Mouse (Mus musculus) retina, adult 2 months (tissue): ENCODE measurements around the gene Scgb1b20.
"Not testable (repeated sequence)": the region's sequence is repeated elsewhere in the genome, so short reads cannot be mapped to it uniquely, and the experiment has no call there.

Experiments
- DNase-seq: peaks from one replicate; pipeline ENCODE4 v3.0.0-alpha.2; 2012; ENCODE audit warnings: low read depth, low spot score

The Scgb1b20 gene

DNA sequence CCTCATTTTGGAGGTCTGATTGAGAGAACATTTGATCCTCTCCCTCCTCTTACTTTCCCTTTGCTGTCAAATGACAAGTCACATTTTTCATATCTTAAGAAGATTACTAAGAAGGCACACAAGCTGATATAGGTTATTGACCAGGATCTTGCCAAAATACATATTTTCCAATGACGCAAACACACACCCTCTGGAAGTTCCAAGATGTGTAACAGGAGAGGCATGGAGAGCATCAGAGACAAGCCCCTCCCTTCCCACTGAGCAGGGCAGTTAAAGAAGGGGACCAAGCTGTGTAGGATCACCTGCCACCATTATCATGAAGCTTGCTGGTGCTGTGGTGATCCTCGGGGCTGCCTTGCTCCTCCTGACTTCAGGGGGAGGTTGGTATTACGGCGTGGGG, at the start of gene Scgb1b20:
Scgb1b20 (plus strand) TSS at position 301 of the 400 bp plus-strand sequence.
- not testable (repeated sequence) for DNase-seq

DNA sequence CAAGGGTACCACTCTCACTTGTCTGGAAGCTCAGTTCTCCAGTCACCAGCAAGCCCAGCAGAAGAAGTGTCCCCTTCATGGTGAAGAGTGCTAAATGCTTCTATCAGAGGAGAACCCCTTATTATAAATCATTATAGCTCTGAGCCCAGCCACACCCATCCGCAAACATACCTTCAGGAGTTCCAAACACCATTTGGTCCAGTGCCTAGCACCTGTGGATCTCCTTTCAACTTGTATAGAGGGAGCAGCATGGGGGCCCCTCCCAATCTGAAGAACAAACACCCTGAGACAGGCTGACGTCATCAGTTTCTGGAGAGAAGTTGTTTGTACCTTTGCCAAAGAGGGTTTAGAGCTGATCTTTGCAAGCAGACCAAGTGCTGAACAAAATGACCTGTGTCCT, 6.8 kb upstream of the Scgb1b20 start, which contains the start of gene Scgb2b20:
Scgb2b20 (minus strand) TSS at position 101 of the 400 bp plus-strand sequence.
- not testable (repeated sequence) for DNase-seq

GRCm38 (mm10) chr7:33399749-33400148, 26.7 kb downstream of the Scgb1b20 start:
- DNase-seq, result not testable (repeated sequence)

- DNase-seq, result no peak
Measured at GRCm38 (mm10) chr7:33401650-33402049, 28.6 kb downstream of the Scgb1b20 start.

GRCm38 (mm10) chr7:33409681-33410080, 36.6 kb downstream of the Scgb1b20 start:
- DNase-seq, result not testable (repeated sequence)
